Mouse (Mus musculus) embryo, embryonic 10.5 days (tissue): ENCODE data around the gene Olfr599.
"Not testable (repeated sequence)": the region's sequence is repeated elsewhere in the genome, so short reads cannot be mapped to it uniquely, and the experiment has no call there.

Experiments used
- DNase-seq: peaks from one replicate; pipeline ENCODE4 v3.0.0-alpha.2; 2015; ENCODE audit warnings: low spot score

The Olfr599 gene

GRCm38 (mm10) chr7:103335617-103336016 lies at the start of gene Olfr599:
Gene Olfr599, plus strand, starts transcription at chr7:103335917.
- DNase-seq = no peak

GRCm38 (mm10) chr7:103305348-103305747 lies 30.4 kb upstream of the Olfr599 start, which contains the start of gene Olfr596:
Gene Olfr596, plus strand, starts transcription at chr7:103305648.
- DNase-seq = not testable (repeated sequence)

- not testable (repeated sequence) for DNase-seq
These were observed 19.7 kb upstream of the Olfr599 start, which contains the start of gene Olfr597 for GRCm38 (mm10) chr7:103316015-103316414. Gene Olfr597, plus strand, starts transcription at chr7:103316315.

GRCm38 (mm10) chr7:103323268-103323667 lies 12.4 kb upstream of the Olfr599 start, which contains the start of gene Olfr598:
Gene Olfr598, plus strand, starts transcription at chr7:103323568.
- no peak for DNase-seq

- DNase-seq = no peak
These were observed 13.9 kb downstream of the Olfr599 start, which contains the start of gene Olfr600 for GRCm38 (mm10) chr7:103349569-103349968. Gene Olfr600, minus strand, starts transcription at chr7:103349669.

- no peak for DNase-seq
These were observed 26.8 kb downstream of the Olfr599 start, which contains the start of gene Olfr601 for GRCm38 (mm10) chr7:103362555-103362954. Gene Olfr601, minus strand, starts transcription at chr7:103362655.

DNA sequence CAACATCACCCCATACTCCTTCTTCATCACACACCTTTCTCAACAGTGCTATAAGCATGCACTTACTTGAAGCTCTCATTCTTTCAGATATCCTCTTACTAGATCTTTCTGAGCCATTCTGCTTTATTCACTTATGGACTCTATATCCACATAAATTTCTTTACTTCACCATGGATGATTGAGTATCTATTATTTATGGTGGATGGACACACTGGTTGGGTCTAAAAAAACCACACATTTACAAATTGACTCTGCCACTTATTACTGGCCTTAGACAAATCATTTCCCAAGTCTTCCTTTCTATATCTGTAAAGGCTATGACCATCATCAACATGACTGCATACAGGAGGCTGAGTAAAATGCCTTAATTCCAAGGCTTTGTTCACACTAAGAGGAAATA lies 50.4 kb downstream of the Olfr599 start, which contains the start of gene Olfr603:
Gene Olfr603 (minus strand): TSS at position 101 of the 400 bp plus-strand sequence.
- no peak for DNase-seq
